Mouse (Mus musculus) gonadal fat pad, adult 2 months (tissue): ENCODE data around the gene Spdl1. TPM values are rescaled to one million over a fixed set of nuclear protein-coding genes. Genes with fewer than 3 reads are reported as not detected.
"Not testable (repeated sequence)": the region's sequence is repeated elsewhere in the genome, so short reads cannot be mapped to it uniquely, and the experiment has no call there.

Experiments
- DNase-seq: peaks from one replicate; pipeline ENCODE4 v3.0.0-alpha.2; 2012; ENCODE audit warnings: low read depth
- polyA plus RNA-seq: library from polyadenylated mRNA; depleted of rRNA; stranded (reverse); fragments of >200 nt; gene quantifications from 2 replicates; pipeline ENCODE4 v1.2.3, GENCODE M21; 2012

Spdl1 gene
- polyA plus RNA-seq, 1 experiment = 0.58 TPM

GRCm38 (mm10) chr11:34805026-34805425 lies 28.4 kb downstream of the Spdl1 start:
- not testable (repeated sequence) for DNase-seq

DNA sequence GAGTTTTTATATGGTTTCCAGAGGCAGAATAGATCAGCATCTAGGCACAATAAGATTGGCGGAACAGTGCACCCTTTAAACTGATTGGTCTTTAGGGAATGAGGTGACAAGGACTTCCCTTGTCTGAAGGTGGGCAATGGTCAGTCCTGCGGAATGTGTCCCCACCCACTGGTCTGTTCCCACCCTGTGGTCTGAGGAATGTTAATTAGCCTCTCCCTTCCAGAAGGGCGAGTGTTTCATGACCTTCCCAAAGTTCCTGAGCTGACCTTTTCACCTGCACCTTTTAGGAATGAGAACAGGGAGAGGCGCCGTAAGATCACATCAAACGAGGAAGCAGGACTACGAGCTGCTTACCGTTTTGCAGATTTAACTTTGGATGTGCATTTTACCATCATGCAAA lies 35.4 kb downstream of the Spdl1 start:
- DNase-seq = not testable (repeated sequence)

- DNase-seq = no peak
Measured at GRCm38 (mm10) chr11:34796097-34796496, 37.3 kb downstream of the Spdl1 start.

- no peak for DNase-seq
Measured at GRCm38 (mm10) chr11:34791872-34792271, 41.6 kb downstream of the Spdl1 start.

GRCm38 (mm10) chr11:34784864-34785263 lies 48.6 kb downstream of the Spdl1 start:
- no peak for DNase-seq

- DNase-seq = no peak
Measured at GRCm38 (mm10) chr11:34783587-34784043, 49.8 kb downstream of the Spdl1 start, which contains the start of gene Dock2. Gene Dock2 (minus strand): TSS chr11:34783892.

DNA sequence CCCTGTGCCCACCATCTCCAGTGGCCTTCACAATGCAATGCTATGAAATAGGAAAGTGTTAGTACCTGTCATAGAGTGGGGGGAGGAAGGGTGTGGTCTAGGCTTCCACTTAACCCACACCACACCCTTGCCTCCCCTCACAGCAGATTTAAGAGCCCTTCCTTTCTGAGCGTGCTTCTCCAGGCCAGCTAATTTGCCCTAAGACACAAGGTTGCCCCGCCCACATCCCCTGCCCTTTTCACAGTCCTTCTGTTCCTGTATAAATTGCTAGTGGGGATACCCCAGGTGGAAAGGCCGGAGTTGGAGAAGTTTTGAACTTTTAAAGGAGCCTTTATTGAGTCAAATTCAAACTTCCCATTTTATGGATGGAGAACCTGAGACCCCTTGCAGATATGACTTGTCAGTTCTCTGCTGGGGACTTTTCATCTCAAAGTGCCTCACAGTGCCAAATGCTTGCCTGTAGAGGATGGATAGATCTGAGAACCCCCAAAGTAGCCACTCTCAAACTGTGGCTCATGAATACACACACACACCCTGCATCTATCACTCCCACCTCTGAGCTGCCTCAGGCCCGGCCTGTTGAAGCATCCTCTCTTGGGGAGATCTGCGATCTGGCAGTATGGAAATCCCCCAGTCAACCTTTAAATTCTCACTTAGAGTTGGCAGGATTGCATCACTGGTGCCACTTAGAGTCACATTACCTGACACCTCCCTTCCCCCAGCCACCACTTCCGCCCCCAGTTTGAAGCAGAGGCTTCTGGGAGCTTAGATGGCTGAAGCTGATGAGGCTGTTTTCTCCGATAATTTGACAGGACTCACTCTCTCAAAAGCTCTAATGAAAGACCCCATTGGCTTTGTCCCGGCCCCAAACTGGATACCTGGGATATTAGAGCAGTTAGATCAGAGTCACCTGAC lies 50.7 kb downstream of the Spdl1 start:
- DNase-seq = no peak

- no peak for DNase-seq
Measured at GRCm38 (mm10) chr11:34780786-34781185, 52.7 kb downstream of the Spdl1 start.

- no peak for DNase-seq
Measured at GRCm38 (mm10) chr11:34779966-34780365, 53.5 kb downstream of the Spdl1 start.

- DNase-seq = no peak
Measured at GRCm38 (mm10) chr11:34778351-34778750, 55.1 kb downstream of the Spdl1 start.

DNA sequence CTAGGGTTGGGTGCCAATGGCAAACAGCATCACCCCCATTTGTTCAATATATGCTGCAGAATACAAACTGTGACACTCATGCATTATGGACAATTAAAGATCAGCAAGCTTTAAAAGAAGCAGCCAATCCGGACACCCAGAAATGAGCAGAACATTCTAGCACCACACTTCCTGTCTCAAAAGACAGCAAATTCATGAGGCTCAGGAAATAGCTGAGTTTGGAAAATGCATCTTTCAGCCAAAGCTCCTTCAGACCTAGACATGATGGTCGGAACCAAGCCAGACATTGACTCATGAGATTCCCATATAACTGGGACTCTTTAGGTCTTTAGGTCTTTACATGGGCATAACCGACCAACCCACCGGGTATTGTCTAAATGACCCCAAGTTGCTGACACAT lies 55.9 kb downstream of the Spdl1 start:
- no peak for DNase-seq

DNA sequence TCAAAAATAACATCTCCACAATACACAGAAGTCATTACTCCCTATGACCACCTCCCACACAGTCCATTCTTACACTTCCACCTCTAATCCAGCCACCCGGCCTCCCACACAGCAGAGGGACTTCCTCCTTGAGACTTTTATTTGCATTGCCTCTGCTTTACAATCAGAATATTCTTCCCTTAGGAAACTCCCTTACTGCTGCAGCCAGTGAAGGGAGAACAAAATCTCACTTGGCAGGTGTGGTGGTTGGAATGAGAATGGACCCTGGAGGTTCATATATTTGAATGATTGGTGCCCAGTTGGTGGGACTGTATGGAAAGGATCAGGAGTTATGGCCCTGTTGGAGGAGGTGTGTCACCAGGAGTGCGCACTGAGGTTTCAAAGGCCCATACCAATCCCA lies 57.4 kb downstream of the Spdl1 start:
- no peak for DNase-seq

DNA sequence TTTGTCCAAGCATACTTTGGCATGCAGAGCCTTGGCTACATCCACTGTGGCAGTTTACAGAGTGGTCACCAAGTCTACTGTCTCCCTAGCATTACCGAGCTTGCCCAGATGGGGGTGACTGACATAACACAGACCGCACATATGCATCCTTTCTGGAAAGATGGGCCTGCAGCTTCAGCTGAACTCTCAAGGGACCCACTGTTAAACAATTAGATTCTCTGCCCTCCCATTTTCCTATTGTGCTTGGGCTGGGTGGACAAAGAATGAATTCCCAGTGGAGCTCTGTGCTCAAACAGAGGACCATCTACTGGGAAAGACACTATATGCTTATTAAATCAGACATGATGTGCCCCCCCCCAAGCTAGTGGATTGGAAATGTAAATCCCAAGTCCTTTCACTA lies 58.8 kb downstream of the Spdl1 start:
- DNase-seq = no peak

- DNase-seq = no peak
Measured at GRCm38 (mm10) chr11:34773304-34773895, 60.0 kb downstream of the Spdl1 start.

GRCm38 (mm10) chr11:34771221-34771986 lies 62.0 kb downstream of the Spdl1 start:
- peak; percentile 40 for DNase-seq

DNA sequence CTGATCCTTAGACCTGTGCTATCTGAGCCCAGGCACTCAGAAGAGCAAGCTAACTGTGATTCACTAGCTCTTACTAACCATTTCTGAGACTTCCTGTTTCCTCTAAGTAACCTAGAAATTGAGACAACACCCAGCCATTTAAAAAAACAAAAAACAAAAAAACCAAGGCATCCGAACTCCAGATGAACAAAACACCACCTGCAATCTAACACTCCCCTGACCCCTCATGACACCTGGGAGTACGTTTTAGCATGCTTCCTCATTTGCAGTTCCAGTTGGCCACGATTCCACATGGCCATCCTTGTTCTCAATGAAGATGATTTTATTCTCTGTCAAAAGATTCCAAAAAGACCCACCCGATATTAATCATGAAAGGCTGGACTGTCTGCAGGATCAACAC lies 62.8 kb downstream of the Spdl1 start:
- no peak for DNase-seq

GRCm38 (mm10) chr11:34769946-34770345 lies 63.5 kb downstream of the Spdl1 start:
- DNase-seq = no peak

GRCm38 (mm10) chr11:34769396-34769795 lies 64.0 kb downstream of the Spdl1 start:
- no peak for DNase-seq

DNA sequence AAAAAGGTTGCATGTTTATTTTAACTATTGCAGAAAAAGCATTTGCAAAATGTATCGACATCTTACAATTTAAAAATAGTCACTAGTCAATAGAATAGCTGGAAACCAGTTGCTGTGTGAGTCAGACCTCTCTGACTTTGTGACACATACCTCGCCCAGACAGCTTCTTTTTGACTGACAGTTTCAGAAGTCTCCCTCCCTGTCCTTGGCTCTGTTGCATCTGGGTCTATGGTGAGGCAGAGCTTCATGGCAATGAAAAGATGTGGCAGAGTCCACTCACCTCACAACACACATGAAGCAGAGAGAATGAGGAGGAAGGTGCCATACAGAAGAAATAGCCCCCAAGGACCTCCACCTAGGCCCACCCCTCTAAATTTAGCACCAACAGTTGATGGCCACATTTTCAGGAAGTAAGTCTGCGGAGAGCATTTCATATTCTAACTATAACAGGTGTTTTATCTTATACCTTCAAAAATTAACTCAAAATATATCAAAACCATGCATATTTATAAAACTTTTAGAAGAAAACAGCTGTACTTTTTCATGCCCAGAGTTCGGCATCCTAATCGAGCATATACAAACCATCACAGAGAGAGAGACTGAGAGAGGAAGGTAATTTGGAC lies 69.6 kb downstream of the Spdl1 start:
- no peak for DNase-seq

GRCm38 (mm10) chr11:34762570-34763127 lies 70.8 kb downstream of the Spdl1 start:
- DNase-seq = no peak

- no peak for DNase-seq
Measured at GRCm38 (mm10) chr11:34762125-34762524, 71.3 kb downstream of the Spdl1 start.
